Mouse (Mus musculus): ENCODE results near the gene Pwp2. TPM values are rescaled to one million over a fixed set of nuclear protein-coding genes. Genes with fewer than 3 reads are reported as not detected.
"Not testable (repeated sequence)": the region's sequence is repeated elsewhere in the genome, so short reads cannot be mapped to it uniquely, and the experiment has no call there.

The Pwp2 gene
- polyA plus RNA-seq, 1 experiment from 2014 or later, result 15.5 TPM

- no peak for ATAC-seq (ENCODE audit: insufficient read depth, low FRiP score)
- H3K4me3 ChIP-seq (replicated peaks; ENCODE audit: low read length), result no peak overlapping the region
Observed at GRCm38 (mm10) chr10:78128647-78129046, 56.3 kb downstream of the Pwp2 start.

GRCm38 (mm10) chr10:78127931-78128330 lies 57.0 kb downstream of the Pwp2 start:
- WGBS, result 71% methylated on average over 1 of the region's 1 CpGs
- peaks cover 5% of the 10 kb centered on the region; the same call in 1 of the 2 replicates for H3K4me1 ChIP-seq (ENCODE audit: control insufficient read depth, insufficient read depth, low read length)
- ATAC-seq (ENCODE audit: insufficient read depth, low FRiP score), result no peak

More at GRCm38 (mm10) chr10:78128647-78129046, 56.3 kb downstream of the Pwp2 start:
- Histone ChIP-seq H3K27ac (ENCODE audit: low read length) (no peak overlapping the region), H3K4me1 (ENCODE audit: control insufficient read depth, insufficient read depth, low read length) (peaks cover 5% of the 10 kb centered on the region; the same call in 1 of the 2 replicates), H3K9ac (ENCODE audit: low read length) (no peak overlapping the region), H3K9me3 (replicated peaks; ENCODE audit: control insufficient read depth, low read length) (no peaks in the 10 kb centered on the region), H3K27me3 (ENCODE audit: control insufficient read depth, insufficient read depth, low read length) (no peaks in the 10 kb centered on the region), H3K36me3 (ENCODE audit: control insufficient read depth, insufficient read depth, low read length) (no peaks in the 10 kb centered on the region), H3K4me2 (ENCODE audit: low read depth, low read length) (no peak overlapping the region)
- 82% methylated on average over 2 of the region's 2 CpGs for WGBS

GRCm38 (mm10) chr10:78127046-78127870 lies 57.7 kb downstream of the Pwp2 start:
- H3K27me3 ChIP-seq (ENCODE audit: control insufficient read depth, insufficient read depth, low read length), result no peaks in the 10 kb centered on the region
- no peak for ATAC-seq (ENCODE audit: insufficient read depth, low FRiP score)
- WGBS, result 72% methylated on average over 9 of the region's 9 CpGs
- H3K4me1 ChIP-seq (ENCODE audit: control insufficient read depth, insufficient read depth, low read length), result peaks cover 5% of the 10 kb centered on the region; the same call in 1 of the 2 replicates
- no peak overlapping the region for H3K4me2 ChIP-seq (ENCODE audit: low read depth, low read length)
- H3K9ac ChIP-seq (ENCODE audit: low read length), result no peak overlapping the region
- H3K9me3 ChIP-seq (replicated peaks; ENCODE audit: control insufficient read depth, low read length), result no peaks in the 10 kb centered on the region
- H3K36me3 ChIP-seq (ENCODE audit: control insufficient read depth, insufficient read depth, low read length), result no peaks in the 10 kb centered on the region
- no peak overlapping the region for H3K4me3 ChIP-seq (replicated peaks; ENCODE audit: low read length)
- H3K27ac ChIP-seq (ENCODE audit: low read length), result peak overlapping the region; percentile 27; the same call in 1 of the 2 replicates

More at GRCm38 (mm10) chr10:78127931-78128330, 57.0 kb downstream of the Pwp2 start:
- peak overlapping the region; percentile 27; the same call in 1 of the 2 replicates for H3K27ac ChIP-seq (ENCODE audit: low read length)
- no peaks in the 10 kb centered on the region for H3K36me3 ChIP-seq (ENCODE audit: control insufficient read depth, insufficient read depth, low read length)
- no peak overlapping the region for H3K4me3 ChIP-seq (replicated peaks; ENCODE audit: low read length)
- H3K27me3 ChIP-seq (ENCODE audit: control insufficient read depth, insufficient read depth, low read length), result no peaks in the 10 kb centered on the region
- no peak overlapping the region for H3K9ac ChIP-seq (ENCODE audit: low read length)
- no peak overlapping the region for H3K4me2 ChIP-seq (ENCODE audit: low read depth, low read length)
- H3K9me3 ChIP-seq (replicated peaks; ENCODE audit: control insufficient read depth, low read length), result no peaks in the 10 kb centered on the region

- WGBS, result 90% methylated on average over 5 of the region's 5 CpGs
- Histone ChIP-seq H3K9me3 (replicated peaks; ENCODE audit: control insufficient read depth, low read length) (no peaks in the 10 kb centered on the region), H3K27me3 (ENCODE audit: control insufficient read depth, insufficient read depth, low read length) (no peaks in the 10 kb centered on the region), H3K27ac (ENCODE audit: low read length) (no peak overlapping the region), H3K4me1 (ENCODE audit: control insufficient read depth, insufficient read depth, low read length) (peaks cover 5% of the 10 kb centered on the region; the same call in 1 of the 2 replicates), H3K4me3 (replicated peaks; ENCODE audit: low read length) (no peak overlapping the region), H3K9ac (ENCODE audit: low read length) (no peak overlapping the region), H3K4me2 (ENCODE audit: low read depth, low read length) (no peak overlapping the region), H3K36me3 (ENCODE audit: control insufficient read depth, insufficient read depth, low read length) (no peaks in the 10 kb centered on the region)
- no peak for ATAC-seq (ENCODE audit: insufficient read depth, low FRiP score)
Observed at GRCm38 (mm10) chr10:78126311-78126710, 58.6 kb downstream of the Pwp2 start.

GRCm38 (mm10) chr10:78125061-78125460 lies 59.9 kb downstream of the Pwp2 start:
- not testable (repeated sequence) for H3K4me3 ChIP-seq (replicated peaks; ENCODE audit: low read length); H3K27ac ChIP-seq (ENCODE audit: low read length); ATAC-seq (ENCODE audit: insufficient read depth, low FRiP score); H3K27me3 ChIP-seq (ENCODE audit: control insufficient read depth, insufficient read depth, low read length); H3K4me2 ChIP-seq (ENCODE audit: low read depth, low read length); H3K9ac ChIP-seq (ENCODE audit: low read length); H3K36me3 ChIP-seq (ENCODE audit: control insufficient read depth, insufficient read depth, low read length); H3K4me1 ChIP-seq (ENCODE audit: control insufficient read depth, insufficient read depth, low read length); H3K9me3 ChIP-seq (replicated peaks; ENCODE audit: control insufficient read depth, low read length)
- 66% methylated on average over 8 of the region's 8 CpGs for WGBS

GRCm38 (mm10) chr10:78124137-78124536 lies 60.8 kb downstream of the Pwp2 start:
- not testable (repeated sequence) for H3K4me1 ChIP-seq (ENCODE audit: control insufficient read depth, insufficient read depth, low read length); ATAC-seq (ENCODE audit: insufficient read depth, low FRiP score); H3K4me3 ChIP-seq (replicated peaks; ENCODE audit: low read length); H3K9me3 ChIP-seq (replicated peaks; ENCODE audit: control insufficient read depth, low read length); H3K36me3 ChIP-seq (ENCODE audit: control insufficient read depth, insufficient read depth, low read length); H3K27me3 ChIP-seq (ENCODE audit: control insufficient read depth, insufficient read depth, low read length); H3K9ac ChIP-seq (ENCODE audit: low read length); H3K27ac ChIP-seq (ENCODE audit: low read length); H3K4me2 ChIP-seq (ENCODE audit: low read depth, low read length)
- WGBS, result 24% methylated on average over 6 of the region's 6 CpGs

Other genes starting within 250 kb of the Pwp2 start
- 1.1 and 1.5 TPM in 2 replicates for gene Trpm2, start 214.6 kb downstream of the Pwp2 start, polyA plus RNA-seq (2015; fragmentation: Nextera tagmentation; extraction: Ambion mirVana)
- gene 1810043G02Rik, start 206.6 kb downstream of the Pwp2 start, polyA plus RNA-seq (2015; fragmentation: Nextera tagmentation; extraction: Ambion mirVana), result 24.8 and 25.2 TPM in 2 replicates
- gene Pfkl, start 175.1 kb downstream of the Pwp2 start, polyA plus RNA-seq (2015; fragmentation: Nextera tagmentation; extraction: Ambion mirVana), result 195 and 225 TPM in 2 replicates
- 0.56 and 0.63 TPM in 2 replicates for gene Dnmt3l, start 143.2 kb downstream of the Pwp2 start, polyA plus RNA-seq (2015; fragmentation: Nextera tagmentation; extraction: Ambion mirVana)
- gene Aire, start 141.5 kb downstream of the Pwp2 start, polyA plus RNA-seq (2015; fragmentation: Nextera tagmentation; extraction: Ambion mirVana), result 0.15 and 0.20 TPM in 2 replicates
- gene Icosl, start 115.8 kb downstream of the Pwp2 start, polyA plus RNA-seq (2015; fragmentation: Nextera tagmentation; extraction: Ambion mirVana), result 7.1 and 7.6 TPM in 2 replicates
- 39.5 and 46.6 TPM in 2 replicates for gene D10Jhu81e, start 15.4 kb downstream of the Pwp2 start, polyA plus RNA-seq (2015; fragmentation: Nextera tagmentation; extraction: Ambion mirVana)
- 3.4 and 4.7 TPM in 2 replicates for gene Trappc10, start 59.5 kb upstream of the Pwp2 start, polyA plus RNA-seq (2015; fragmentation: Nextera tagmentation; extraction: Ambion mirVana)
- 24.9 and 26.7 TPM in 2 replicates for gene Agpat3, start 167.3 kb upstream of the Pwp2 start, polyA plus RNA-seq (2015; fragmentation: Nextera tagmentation; extraction: Ambion mirVana)
- 242 and 272 TPM in 2 replicates for gene Rrp1, start 227.9 kb upstream of the Pwp2 start, polyA plus RNA-seq (2015; fragmentation: Nextera tagmentation; extraction: Ambion mirVana)
- 406 and 433 TPM in 2 replicates for gene Cstb, start 240.5 kb upstream of the Pwp2 start, polyA plus RNA-seq (2015; fragmentation: Nextera tagmentation; extraction: Ambion mirVana)

Data from stomach, embryonic 16.5 days (tissue).